Mouse (Mus musculus) spleen, adult 2 months (tissue): ENCODE data around the gene Vamp3. TPM values are rescaled to one million over a fixed set of nuclear protein-coding genes. Genes with fewer than 3 reads are reported as not detected.

ENCODE experiments used
- DNase-seq, 2 experiments: peaks; one replicate each; pipeline versions ENCODE4 v3.0.0 to v3.0.0-alpha.2; 2012 to 2021; ENCODE audit warnings: low spot score in 2 of 2, low read depth in 1 of 2
- H3K27ac ChIP-seq: fragments of 200-500 bp; 2 replicates; pipeline ENCODE4 v1.5.1; 2012; ENCODE audit warnings: low read length, inconsistent platforms; ENCODE audit not compliant: insufficient read depth
- H3K27me3 ChIP-seq: fragments of 200-500 bp; 2 replicates; pipeline ENCODE4 v1.6.1; 2012; ENCODE audit warnings: mild to moderate bottlenecking, moderate library complexity, low read length, inconsistent platforms; ENCODE audit not compliant: control insufficient read depth, insufficient read depth
- H3K36me3 ChIP-seq: fragments of 200-500 bp; 2 replicates; pipeline ENCODE4 v1.6.1; 2012; ENCODE audit warnings: mild to moderate bottlenecking, low read length, inconsistent platforms; ENCODE audit not compliant: control insufficient read depth, insufficient read depth
- H3K4me1 ChIP-seq: fragments of 200-500 bp; 2 replicates; pipeline ENCODE4 v1.6.1; 2011; ENCODE audit warnings: inconsistent platforms; ENCODE audit not compliant: control insufficient read depth, insufficient read depth, insufficient read length
- H3K4me3 ChIP-seq: fragments of 200-500 bp; 2 replicates; pipeline ENCODE4 v1.5.1; 2011; ENCODE audit warnings: mild to moderate bottlenecking, inconsistent platforms; ENCODE audit not compliant: insufficient read depth, insufficient read length; ENCODE audit errors: extremely low read depth
- CTCF ChIP-seq: fragments of 200-500 bp; IDR thresholded peaks from 2 replicates; pipeline ENCODE4 v1.5.1; 2011; ENCODE audit warnings: mild to moderate bottlenecking, inconsistent platforms; ENCODE audit not compliant: insufficient read depth, insufficient read length, insufficient replicate concordance; ENCODE audit errors: extremely low read depth
- POLR2A ChIP-seq: fragments of 200-500 bp; IDR thresholded peaks from 2 replicates; pipeline ENCODE4 v1.6.1; 2011; ENCODE audit warnings: low read depth, low read length, inconsistent platforms
- WGBS: fragments of 180-500 bp; shearing (Covaris S2); methylation state at CpG from one replicate; pipeline ENCODE4 v1.1.7; 2018; 5-methylcytosine and 5-hydroxymethylcytosine counted together
- polyA plus RNA-seq: library from polyadenylated mRNA; depleted of rRNA; stranded (reverse); fragments of >200 nt; gene quantifications from 2 replicates; pipeline ENCODE4 v1.2.3, GENCODE M21; 2012; rRNA removed

The Vamp3 gene
- polyA plus RNA-seq, 1 experiment: 16.7 TPM

DNA sequence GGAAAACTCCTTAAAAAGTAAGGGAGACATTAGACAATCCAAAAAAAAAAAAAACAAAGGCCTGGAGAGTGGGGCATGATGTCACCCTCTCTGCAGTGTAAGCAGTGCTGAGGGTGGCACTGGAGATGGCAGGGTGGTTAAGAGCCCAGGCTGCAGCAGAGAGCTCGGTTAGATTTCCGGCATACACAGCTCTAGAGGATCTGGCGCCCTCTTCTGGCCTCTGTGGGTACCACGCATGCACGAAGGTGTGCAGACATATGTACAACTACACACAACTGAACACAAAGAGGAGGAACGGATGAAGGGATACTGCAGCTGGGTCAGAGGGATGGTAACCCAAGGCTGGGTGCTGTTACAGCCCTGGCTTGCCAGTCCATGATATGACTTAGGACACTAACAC, 50.8 kb downstream of the Vamp3 start:
- TF ChIP-seq POLR2A (no peak), CTCF (peak; percentile 16; the same call in 1 of the 2 replicates)
- WGBS: 53% methylated on average over 6 of the region's 6 CpGs
- no peak for DNase-seq
- Histone ChIP-seq H3K27me3 (no peaks in the 10 kb centered on the region), H3K27ac (no peak overlapping the region), H3K4me1 (0 out of 2 replicates have a peak, but pooled peaks cover 3% of the 10 kb centered on the region), H3K4me3 (no peak overlapping the region), H3K36me3 (no peaks in the 10 kb centered on the region)

DNA sequence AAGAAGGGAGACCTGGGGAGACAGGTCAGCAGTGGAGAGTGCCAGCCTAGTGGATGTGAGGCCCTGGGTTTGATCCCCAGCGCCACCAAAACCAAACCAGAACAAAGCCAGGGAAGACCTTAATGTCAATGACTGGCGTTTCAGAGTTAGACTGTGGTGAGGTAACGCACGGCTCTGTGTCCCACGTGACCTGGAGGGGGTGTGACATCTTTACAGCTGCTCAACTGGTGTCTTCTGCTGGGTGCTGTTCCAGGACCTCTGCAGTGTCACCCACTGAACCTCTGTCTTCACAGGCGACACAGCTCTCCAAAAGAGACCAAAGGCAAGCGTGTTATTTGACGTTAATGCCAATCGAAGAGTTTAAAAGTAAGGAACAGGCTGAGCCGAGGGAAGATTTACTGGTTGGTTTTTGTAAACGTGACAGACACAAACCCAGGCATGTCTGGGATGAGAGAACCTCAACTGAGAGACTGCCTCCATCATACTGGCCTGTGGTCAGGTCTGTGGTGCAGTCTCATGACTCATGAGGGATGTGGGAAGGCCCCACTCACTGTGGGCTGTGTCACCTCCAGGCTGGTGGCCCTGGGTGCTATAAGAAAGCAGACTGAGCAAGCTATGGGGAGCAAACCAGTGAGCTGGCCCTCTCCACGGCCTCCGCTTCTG, 52.0 kb downstream of the Vamp3 start:
- Histone ChIP-seq H3K4me1 (0 out of 2 replicates have a peak, but pooled peaks cover 3% of the 10 kb centered on the region), H3K27ac (no peak overlapping the region), H3K36me3 (no peaks in the 10 kb centered on the region), H3K27me3 (no peaks in the 10 kb centered on the region), H3K4me3 (no peak overlapping the region)
- peak in 1 of 2 experiments; percentile 7 for DNase-seq
- TF ChIP-seq POLR2A: no peak
- no peak for TF ChIP-seq CTCF
- WGBS: 39% methylated on average over 13 of the region's 13 CpGs

DNA sequence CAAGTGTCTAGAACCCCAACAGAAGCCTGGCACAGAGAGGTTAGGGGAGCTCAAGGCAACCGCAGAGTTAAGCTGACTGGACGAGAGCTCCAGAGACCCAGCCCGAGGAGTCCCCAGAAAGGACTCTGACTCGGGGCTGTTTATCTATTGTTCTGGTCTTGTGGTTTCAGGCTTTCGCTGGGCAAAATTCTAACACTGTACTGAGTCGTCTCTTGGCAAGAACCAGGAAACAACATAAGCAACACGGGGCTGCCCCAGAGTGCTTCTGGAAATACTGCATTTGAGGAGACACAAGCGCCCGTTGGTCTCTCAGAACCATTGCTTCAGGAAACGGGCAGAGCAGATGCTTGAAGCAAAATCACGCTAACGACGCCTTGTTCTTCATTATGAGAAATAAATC, 56.4 kb downstream of the Vamp3 start:
- Histone ChIP-seq H3K4me1 (0 out of 2 replicates have a peak, but pooled peaks cover 3% of the 10 kb centered on the region), H3K27me3 (no peaks in the 10 kb centered on the region), H3K4me3 (no peak overlapping the region), H3K27ac (no peak overlapping the region), H3K36me3 (no peaks in the 10 kb centered on the region)
- DNase-seq: no peak
- 15% methylated on average over 13 of the region's 13 CpGs for WGBS
- TF ChIP-seq POLR2A: no peak
- no peak for TF ChIP-seq CTCF

DNA sequence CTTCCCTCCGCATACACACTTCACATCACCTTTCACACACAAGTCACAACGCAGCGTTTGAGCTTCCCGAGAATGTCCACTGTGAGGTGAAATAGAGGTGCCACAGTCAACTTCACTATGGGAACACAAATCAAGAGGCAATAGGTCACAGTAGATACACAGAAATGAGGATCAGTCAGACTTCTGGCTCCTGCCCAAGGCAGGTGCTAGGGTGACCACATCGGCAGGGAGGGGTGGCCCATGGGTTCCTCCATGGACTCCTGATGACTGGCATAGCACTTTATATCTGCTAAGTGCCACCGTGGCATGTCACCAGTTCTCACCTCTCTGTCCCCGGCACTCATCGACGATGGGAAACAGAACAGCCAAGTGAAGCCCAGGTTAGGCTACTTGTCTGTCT, 59.1 kb downstream of the Vamp3 start:
- Histone ChIP-seq H3K36me3 (no peaks in the 10 kb centered on the region), H3K27ac (no peak overlapping the region), H3K27me3 (no peaks in the 10 kb centered on the region), H3K4me3 (no peak overlapping the region), H3K4me1 (no peaks in the 10 kb centered on the region)
- 83% methylated on average over 9 of the region's 9 CpGs for WGBS
- TF ChIP-seq CTCF: no peak
- no peak for TF ChIP-seq POLR2A
- DNase-seq: no peak

Other genes starting within 250 kb of the Vamp3 start
- 13.7 and 15.3 TPM in 2 replicates for gene Errfi1, start 204.0 kb downstream of the Vamp3 start, polyA plus RNA-seq
- gene Park7, start 143.5 kb downstream of the Vamp3 start, polyA plus RNA-seq: 51.4 and 56.9 TPM in 2 replicates
- 2.2 and 4.0 TPM in 2 replicates for gene Tnfrsf9, start 143.4 kb downstream of the Vamp3 start, polyA plus RNA-seq
- not detected in 2 replicates for gene Uts2, start 60.9 kb downstream of the Vamp3 start, polyA plus RNA-seq
- 4.0 and 4.5 TPM in 2 replicates for gene Per3, start 13.3 kb downstream of the Vamp3 start, polyA plus RNA-seq
- gene Gm13090, start 31.6 kb upstream of the Vamp3 start, polyA plus RNA-seq: not detected in 2 replicates